Mouse (Mus musculus): ENCODE measurements around the gene Ryr3. TPM values are rescaled to one million over a fixed set of nuclear protein-coding genes. Genes with fewer than 3 reads are reported as not detected.

Ryr3 gene
- polyA plus RNA-seq, 1 experiment from 2014 or later: 2.1 TPM

DNA sequence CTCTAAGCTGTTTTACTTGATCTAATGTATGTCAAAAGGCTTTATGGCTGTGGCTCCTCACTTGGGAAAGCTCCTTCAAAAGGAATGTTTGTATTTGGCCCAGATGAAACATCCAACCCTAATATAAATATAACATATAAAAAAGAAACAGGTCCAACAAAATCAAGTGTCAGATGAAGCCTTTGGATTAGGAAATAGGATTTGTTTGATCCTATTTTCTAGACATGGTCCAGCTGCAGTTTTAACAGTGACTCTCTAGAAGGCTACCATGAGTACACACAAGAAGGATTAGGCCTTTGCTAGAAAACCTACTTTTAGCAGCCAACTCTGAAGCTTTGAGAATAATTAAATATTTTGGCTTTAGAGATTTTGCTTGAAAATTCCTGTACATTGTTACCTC lies 38.8 kb downstream of the Ryr3 start:
- ATAC-seq (ENCODE audit: low FRiP score, low TSS enrichment) (no peak), DNase-seq (ENCODE audit: low spot score) (no peak)
- H3K27ac ChIP-seq (replicated peaks): no peak overlapping the region
- H3K9ac ChIP-seq (ENCODE audit: low read length): no peak overlapping the region
- no peaks in the 10 kb centered on the region for H3K27me3 ChIP-seq (ENCODE audit: control insufficient read depth, insufficient read depth, low read length)
- no peak overlapping the region for H3K4me3 ChIP-seq (ENCODE audit: low read depth, low read length)
- no peak overlapping the region for H3K4me2 ChIP-seq (replicated peaks; ENCODE audit: low read depth)
- no peak for TF ChIP-seq EP300 (optimal IDR thresholded peaks at IDR 0.05)
- TF ChIP-seq CTCF (IDR thresholded peaks at IDR 0.05; ENCODE audit: low read depth): no peak
- H3K4me1 ChIP-seq (replicated peaks; ENCODE audit: control insufficient read depth, insufficient read depth): no peaks in the 10 kb centered on the region
- H3K9me3 ChIP-seq (ENCODE audit: control insufficient read depth, low read length): no peaks in the 10 kb centered on the region
- no peaks in the 10 kb centered on the region for H3K36me3 ChIP-seq (ENCODE audit: control insufficient read depth, insufficient read depth, low read length)

DNA sequence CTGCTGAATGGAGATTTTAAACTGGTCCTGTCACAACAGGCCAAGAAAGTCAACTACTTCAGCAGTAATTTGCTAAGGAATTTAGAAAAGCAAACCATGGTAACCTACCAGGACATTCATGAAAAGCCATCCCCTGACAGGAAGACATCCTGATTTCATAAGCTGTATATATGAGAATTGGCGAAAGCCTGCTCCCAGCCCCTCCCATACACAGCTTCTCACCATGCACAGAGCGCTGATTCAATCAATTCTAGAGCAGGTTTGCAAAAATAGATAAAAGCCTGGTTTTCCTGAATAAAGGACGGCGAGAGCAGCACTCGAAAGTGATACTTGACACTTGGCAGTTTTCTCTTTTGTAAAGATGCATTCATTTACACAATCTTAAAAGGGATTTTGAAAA lies 40.6 kb downstream of the Ryr3 start:
- 63% methylated on average over 5 of the region's 5 CpGs for WGBS
- H3K27ac ChIP-seq (replicated peaks): no peak overlapping the region
- H3K4me3 ChIP-seq (ENCODE audit: low read depth, low read length): no peak overlapping the region
- DNase-seq (ENCODE audit: low spot score) (no peak), ATAC-seq (ENCODE audit: low FRiP score, low TSS enrichment) (no peak)
- H3K4me1 ChIP-seq (replicated peaks; ENCODE audit: control insufficient read depth, insufficient read depth): no peaks in the 10 kb centered on the region
- no peak for TF ChIP-seq EP300 (optimal IDR thresholded peaks at IDR 0.05)
- TF ChIP-seq CTCF (IDR thresholded peaks at IDR 0.05; ENCODE audit: low read depth): no peak
- no peaks in the 10 kb centered on the region for H3K27me3 ChIP-seq (ENCODE audit: control insufficient read depth, insufficient read depth, low read length)
- no peak overlapping the region for H3K9ac ChIP-seq (ENCODE audit: low read length)
- no peaks in the 10 kb centered on the region for H3K9me3 ChIP-seq (ENCODE audit: control insufficient read depth, low read length)
- no peak overlapping the region for H3K4me2 ChIP-seq (replicated peaks; ENCODE audit: low read depth)
- no peaks in the 10 kb centered on the region for H3K36me3 ChIP-seq (ENCODE audit: control insufficient read depth, insufficient read depth, low read length)

DNA sequence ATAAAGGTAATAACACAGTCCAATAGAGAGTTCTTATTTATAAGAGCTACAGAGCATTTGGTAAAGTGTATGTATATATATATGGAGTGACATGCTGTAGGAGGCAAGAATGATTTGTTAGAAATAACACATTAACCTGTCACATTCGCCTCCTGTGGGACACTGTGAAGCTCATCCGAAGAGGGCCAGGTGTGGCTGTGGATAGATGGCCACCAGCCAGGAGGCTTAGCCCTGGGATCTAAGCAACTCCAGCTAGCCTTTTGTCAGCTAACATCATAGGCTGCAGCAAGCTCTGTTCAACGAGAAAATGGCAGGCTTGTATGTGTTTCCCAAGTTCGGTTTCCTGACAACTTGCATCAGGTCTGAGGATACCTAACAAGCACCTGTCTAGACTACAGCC lies 48.8 kb downstream of the Ryr3 start:
- no peaks in the 10 kb centered on the region for H3K36me3 ChIP-seq (ENCODE audit: control insufficient read depth, insufficient read depth, low read length)
- ATAC-seq (ENCODE audit: low FRiP score, low TSS enrichment) (no peak), DNase-seq (ENCODE audit: low spot score) (no peak)
- no peaks in the 10 kb centered on the region for H3K27me3 ChIP-seq (ENCODE audit: control insufficient read depth, insufficient read depth, low read length)
- WGBS: 71% methylated on average over 4 of the region's 4 CpGs
- no peak overlapping the region for H3K4me2 ChIP-seq (replicated peaks; ENCODE audit: low read depth)
- no peak overlapping the region for H3K4me3 ChIP-seq (ENCODE audit: low read depth, low read length)
- H3K4me1 ChIP-seq (replicated peaks; ENCODE audit: control insufficient read depth, insufficient read depth): no peaks in the 10 kb centered on the region
- no peak for TF ChIP-seq EP300 (optimal IDR thresholded peaks at IDR 0.05)
- no peak for TF ChIP-seq CTCF (IDR thresholded peaks at IDR 0.05; ENCODE audit: low read depth)
- H3K9ac ChIP-seq (ENCODE audit: low read length): no peak overlapping the region
- H3K9me3 ChIP-seq (ENCODE audit: control insufficient read depth, low read length): no peaks in the 10 kb centered on the region
- no peak overlapping the region for H3K27ac ChIP-seq (replicated peaks)

DNA sequence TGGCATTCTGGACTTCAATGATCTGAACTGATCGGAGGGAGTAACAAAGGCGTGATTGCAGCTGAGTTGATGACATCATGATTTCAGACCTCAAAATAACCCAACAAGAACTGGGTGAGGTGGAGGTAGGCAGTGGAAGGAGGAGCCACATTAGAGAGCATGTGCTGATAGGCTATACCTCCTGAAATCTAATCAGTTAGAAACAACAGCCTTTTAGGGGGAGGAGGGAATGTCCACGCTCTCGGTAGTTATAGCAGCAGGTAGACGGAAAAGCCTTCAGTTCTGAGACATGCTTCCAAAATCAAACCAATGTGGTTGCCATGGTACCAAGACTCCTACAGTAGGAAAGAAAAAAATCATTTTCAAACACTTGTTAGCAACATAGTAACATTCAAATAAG lies 55.4 kb downstream of the Ryr3 start:
- ATAC-seq (ENCODE audit: low FRiP score, low TSS enrichment) (no peak), DNase-seq (ENCODE audit: low spot score) (no peak)
- Histone ChIP-seq H3K9me3 (ENCODE audit: control insufficient read depth, low read length) (no peaks in the 10 kb centered on the region), H3K4me2 (replicated peaks; ENCODE audit: low read depth) (no peak overlapping the region), H3K4me3 (ENCODE audit: low read depth, low read length) (no peak overlapping the region), H3K36me3 (ENCODE audit: control insufficient read depth, insufficient read depth, low read length) (no peaks in the 10 kb centered on the region), H3K4me1 (replicated peaks; ENCODE audit: control insufficient read depth, insufficient read depth) (no peaks in the 10 kb centered on the region), H3K9ac (ENCODE audit: low read length) (no peak overlapping the region), H3K27me3 (ENCODE audit: control insufficient read depth, insufficient read depth, low read length) (no peaks in the 10 kb centered on the region), H3K27ac (replicated peaks) (no peak overlapping the region)
- WGBS: 77% methylated on average over 5 of the region's 5 CpGs
- TF ChIP-seq EP300 (optimal IDR thresholded peaks at IDR 0.05) (no peak), CTCF (IDR thresholded peaks at IDR 0.05; ENCODE audit: low read depth) (no peak)

DNA sequence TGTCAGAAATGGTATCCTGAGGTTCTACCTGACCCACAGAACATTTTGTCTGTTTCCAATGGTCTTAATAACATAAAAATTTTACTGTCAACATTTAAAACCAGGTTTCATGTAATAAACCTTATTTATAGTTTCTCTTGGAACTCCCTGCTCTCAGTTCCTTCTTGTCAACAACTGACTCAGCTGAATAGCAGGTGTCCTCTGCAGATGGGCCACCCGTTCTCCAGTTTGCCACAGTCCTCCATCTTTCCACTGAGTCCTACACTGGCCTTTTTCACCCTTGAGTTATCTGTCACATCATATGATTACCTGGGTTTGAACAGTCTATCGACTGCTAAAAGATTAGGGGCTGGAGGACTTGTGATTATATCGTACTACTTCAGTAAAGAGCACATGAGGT lies 79.1 kb downstream of the Ryr3 start:
- Histone ChIP-seq H3K27me3 (ENCODE audit: control insufficient read depth, insufficient read depth, low read length) (no peaks in the 10 kb centered on the region), H3K4me2 (replicated peaks; ENCODE audit: low read depth) (no peak overlapping the region), H3K9me3 (ENCODE audit: control insufficient read depth, low read length) (no peaks in the 10 kb centered on the region), H3K9ac (ENCODE audit: low read length) (no peak overlapping the region), H3K4me1 (replicated peaks; ENCODE audit: control insufficient read depth, insufficient read depth) (no peaks in the 10 kb centered on the region), H3K27ac (replicated peaks) (no peak overlapping the region), H3K4me3 (ENCODE audit: low read depth, low read length) (no peak overlapping the region), H3K36me3 (ENCODE audit: control insufficient read depth, insufficient read depth, low read length) (no peaks in the 10 kb centered on the region)
- no peak for TF ChIP-seq CTCF (IDR thresholded peaks at IDR 0.05; ENCODE audit: low read depth)
- TF ChIP-seq EP300 (optimal IDR thresholded peaks at IDR 0.05): no peak
- ATAC-seq (ENCODE audit: low FRiP score, low TSS enrichment): no peak
- no peak for DNase-seq (ENCODE audit: low spot score)
- WGBS: 74% methylated on average over 3 of the region's 3 CpGs

DNA sequence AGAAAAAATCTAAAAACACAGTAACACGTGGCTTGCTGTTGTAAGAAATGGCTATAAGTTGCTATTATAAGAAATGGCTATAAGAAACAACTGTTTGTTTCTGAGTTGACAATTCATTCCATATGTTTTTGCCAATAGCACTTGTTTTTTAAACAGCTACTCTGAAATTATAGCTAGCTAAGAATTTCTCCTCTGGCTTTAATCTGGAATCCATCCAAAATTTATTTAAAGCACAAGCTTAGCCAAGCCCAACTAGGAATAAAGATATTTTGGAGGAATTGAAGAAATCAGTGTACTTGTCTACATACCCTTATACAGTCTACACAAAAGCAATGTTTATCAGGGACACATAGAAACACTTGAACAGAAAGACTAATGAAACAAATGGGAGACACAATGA lies 93.4 kb downstream of the Ryr3 start:
- ATAC-seq (ENCODE audit: low FRiP score, low TSS enrichment): no peak
- no peak for TF ChIP-seq CTCF (IDR thresholded peaks at IDR 0.05; ENCODE audit: low read depth)
- TF ChIP-seq EP300 (optimal IDR thresholded peaks at IDR 0.05): no peak
- Histone ChIP-seq H3K27ac (replicated peaks) (no peak overlapping the region), H3K4me2 (replicated peaks; ENCODE audit: low read depth) (no peak overlapping the region), H3K27me3 (ENCODE audit: control insufficient read depth, insufficient read depth, low read length) (no peaks in the 10 kb centered on the region), H3K9ac (ENCODE audit: low read length) (no peak overlapping the region), H3K9me3 (ENCODE audit: control insufficient read depth, low read length) (no peaks in the 10 kb centered on the region), H3K4me3 (ENCODE audit: low read depth, low read length) (no peak overlapping the region), H3K36me3 (ENCODE audit: control insufficient read depth, insufficient read depth, low read length) (no peaks in the 10 kb centered on the region), H3K4me1 (replicated peaks; ENCODE audit: control insufficient read depth, insufficient read depth) (no peaks in the 10 kb centered on the region)
- no peak for DNase-seq (ENCODE audit: low spot score)
- WGBS: 42% methylated on average over 1 of the region's 1 CpGs
